ENCODE assay signal across 29 mouse cellular contexts in genomic region chr8:74315382-74315781, GRCm38 (mm10).
"Had no signal": no experiment of that assay in that cellular context is flagged by ENCODE, and none has a peak within 500 bp of the region (broad histone marks: within the 10 kb centered on the region; RNA-seq: fewer than 3 reads in every experiment).

No protein-coding gene starts in this region.

- H3K27me3 ChIP-seq: heart, embryonic 12.5 days; heart, embryonic 15.5 days; hindbrain, embryonic 12.5 days; limb, embryonic 12.5 days; liver, embryonic 13.5 days; liver, embryonic 15.5 days had no signal

- H3K27ac ChIP-seq: gastrocnemius, adult 2 months; heart, embryonic 10.5 days; heart, embryonic 15.5 days; hindbrain, embryonic 10.5 days; hindbrain, embryonic 12.5 days; hindbrain, embryonic 14.5 days; left cerebral cortex, adult 2 months; limb, embryonic 10.5 days; limb, embryonic 12.5 days; liver, embryonic 13.5 days; liver, embryonic 15.5 days had no signal

- H3K4me2 ChIP-seq: heart, embryonic 12.5 days; heart, embryonic 15.5 days; hindbrain, embryonic 12.5 days; hindbrain, embryonic 14.5 days; limb, embryonic 12.5 days; liver, embryonic 11.5 days; liver, embryonic 13.5 days; liver, embryonic 15.5 days had no signal

- H3K36me3 ChIP-seq: heart, embryonic 10.5 days; heart, embryonic 12.5 days; heart, embryonic 15.5 days; hindbrain, embryonic 10.5 days; hindbrain, embryonic 12.5 days; limb, embryonic 10.5 days; limb, embryonic 12.5 days; liver, embryonic 13.5 days; liver, embryonic 15.5 days had no signal

- H3K9me3 ChIP-seq: heart, embryonic 10.5 days; heart, embryonic 12.5 days; heart, embryonic 15.5 days; hindbrain, embryonic 10.5 days; hindbrain, embryonic 12.5 days; limb, embryonic 10.5 days; limb, embryonic 12.5 days; liver, embryonic 13.5 days; liver, embryonic 15.5 days had no signal

- ATAC-seq: hindbrain, embryonic 16.5 days; inflammation-experienced regulatory T-cells, adult 6 months; liver, postnatal 0 days had no signal

- H3K9ac ChIP-seq: heart, embryonic 12.5 days; heart, embryonic 15.5 days; hindbrain, embryonic 12.5 days; hindbrain, embryonic 14.5 days; limb, embryonic 12.5 days; liver, embryonic 13.5 days; liver, embryonic 15.5 days; liver, postnatal 0 days had no signal

- H3K4me3 ChIP-seq: gastrocnemius, adult 2 months; heart, embryonic 10.5 days; heart, embryonic 12.5 days; heart, embryonic 15.5 days; hindbrain, embryonic 10.5 days; hindbrain, embryonic 12.5 days; left cerebral cortex, adult 2 months; limb, embryonic 10.5 days; limb, embryonic 12.5 days; liver, embryonic 13.5 days; liver, embryonic 15.5 days had no signal

- H3K4me1 ChIP-seq: heart, embryonic 10.5 days; heart, embryonic 12.5 days; heart, embryonic 15.5 days; hindbrain, embryonic 10.5 days; hindbrain, embryonic 12.5 days; limb, embryonic 10.5 days; limb, embryonic 12.5 days; liver, embryonic 13.5 days; liver, embryonic 15.5 days had no signal

- DNase-seq: gastrocnemius, adult 2 months; gastrocnemius, postnatal 10 days; gastrocnemius, postnatal 25 days; heart, adult 18-20 months; heart, postnatal 4 days; kidney, adult 11 months; kidney, adult 2 months; kidney, adult 9 months; kidney, postnatal 10 days; kidney, postnatal 25 days; kidney, postnatal 4 days; layer of hippocampus, adult 9-11 months; layer of hippocampus, postnatal 36 days; liver; liver, embryonic 13.5 days; liver, postnatal 0 days had no signal
